Mouse (Mus musculus): Measurements from ENCODE around the gene Arpp19. TPM values are rescaled to one million over a fixed set of nuclear protein-coding genes. Genes with fewer than 3 reads are reported as not detected.
A peak's percentile ranks its signal among the peaks of the same experiment; 100 is the strongest.

The Arpp19 gene
- polyA plus RNA-seq, 1 experiment from 2014 or later: 196 TPM

- H3K9me3 ChIP-seq (replicated peaks): no peaks in the 10 kb centered on the region
- peaks cover 38% of the 10 kb centered on the region for H3K27me3 ChIP-seq
- no peak overlapping the region for H3K27ac ChIP-seq
- H3K36me3 ChIP-seq: no peaks in the 10 kb centered on the region
- under 1% methylated on average over 29 of the region's 29 CpGs for WGBS (ENCODE audit: insufficient replicate concordance)
- peak overlapping the region; percentile 70 for H3K4me3 ChIP-seq (replicated peaks)
- peak overlapping the region; percentile 95 for H3K4me2 ChIP-seq
- H3K4me1 ChIP-seq (replicated peaks): peaks cover 20% of the 10 kb centered on the region
- DNase-seq: no peak
- peak overlapping the region; percentile 73 for H3K9ac ChIP-seq
- no peak; the same call in 1 of the 2 replicates for ATAC-seq (ENCODE audit: low read depth)
These were observed 34.3 kb downstream of the Arpp19 start for GRCm38 (mm10) chr9:75071706-75072192.

GRCm38 (mm10) chr9:75072361-75072760, 34.9 kb downstream of the Arpp19 start:
- H3K27ac ChIP-seq: no peak overlapping the region
- WGBS (ENCODE audit: insufficient replicate concordance): 52% methylated on average over 3 of the region's 3 CpGs
- no peak for ATAC-seq (ENCODE audit: low read depth)

DNA sequence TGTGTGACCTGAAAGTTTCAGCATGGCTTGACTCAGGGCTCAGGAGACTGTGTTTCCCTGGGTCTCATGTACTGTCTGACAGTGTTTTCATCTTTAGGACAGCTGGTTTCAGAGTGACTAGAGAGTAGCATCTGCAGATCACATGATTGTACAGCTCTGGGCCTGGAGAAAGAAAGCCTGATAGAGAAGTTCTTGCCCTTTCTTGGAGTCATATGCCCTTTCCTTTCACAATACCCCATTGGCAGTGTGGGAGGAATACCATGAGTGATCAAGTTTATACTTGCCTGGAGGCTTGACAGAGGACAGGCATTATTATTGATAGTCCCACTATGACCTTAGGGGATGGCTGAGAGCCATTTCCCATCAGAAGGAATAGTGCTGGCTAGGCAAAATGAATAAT, 39.8 kb downstream of the Arpp19 start:
- Histone ChIP-seq H3K4me1 (replicated peaks) (0 out of 2 replicates have a peak, but pooled peaks cover under 1% of the 10 kb centered on the region), H3K27me3 (peaks cover 13% of the 10 kb centered on the region), H3K4me2 (no peak overlapping the region), H3K27ac (no peak overlapping the region), H3K36me3 (no peaks in the 10 kb centered on the region), H3K9ac (no peak overlapping the region), H3K9me3 (replicated peaks) (no peaks in the 10 kb centered on the region), H3K4me3 (replicated peaks) (no peak overlapping the region)
- ATAC-seq (ENCODE audit: low read depth): no peak
- no peak for DNase-seq

More at GRCm38 (mm10) chr9:75072361-75072760, 34.9 kb downstream of the Arpp19 start:
- Histone ChIP-seq H3K4me3 (replicated peaks) (peak overlapping the region; percentile 70), H3K9me3 (replicated peaks) (no peaks in the 10 kb centered on the region), H3K36me3 (no peaks in the 10 kb centered on the region), H3K4me1 (replicated peaks) (peaks cover 20% of the 10 kb centered on the region), H3K27me3 (peaks cover 38% of the 10 kb centered on the region), H3K9ac (no peak overlapping the region), H3K4me2 (peak overlapping the region; percentile 95)
- no peak for DNase-seq

- H3K27ac ChIP-seq: no peak overlapping the region
- ATAC-seq (ENCODE audit: low read depth) (no peak), DNase-seq (no peak)
- H3K9ac ChIP-seq: no peak overlapping the region
- no peaks in the 10 kb centered on the region for H3K27me3 ChIP-seq
- no peaks in the 10 kb centered on the region for H3K9me3 ChIP-seq (replicated peaks)
- 64% methylated on average over 5 of the region's 5 CpGs for WGBS (ENCODE audit: insufficient replicate concordance)
- H3K4me2 ChIP-seq: no peak overlapping the region
- no peaks in the 10 kb centered on the region for H3K4me1 ChIP-seq (replicated peaks)
- H3K4me3 ChIP-seq (replicated peaks): no peak overlapping the region
- H3K36me3 ChIP-seq: no peaks in the 10 kb centered on the region
These were observed 47.9 kb downstream of the Arpp19 start for GRCm38 (mm10) chr9:75085242-75085824.

GRCm38 (mm10) chr9:75087823-75088222, 50.4 kb downstream of the Arpp19 start:
- DNase-seq: no peak
- H3K4me1 ChIP-seq (replicated peaks): no peaks in the 10 kb centered on the region
- no peak overlapping the region for H3K4me3 ChIP-seq (replicated peaks)
- no peaks in the 10 kb centered on the region for H3K36me3 ChIP-seq
- no peak overlapping the region for H3K4me2 ChIP-seq
- H3K9ac ChIP-seq: no peak overlapping the region
- H3K27ac ChIP-seq: no peak overlapping the region
- ATAC-seq (ENCODE audit: low read depth): no peak
- no peaks in the 10 kb centered on the region for H3K9me3 ChIP-seq (replicated peaks)
- no peaks in the 10 kb centered on the region for H3K27me3 ChIP-seq
- 72% methylated on average over 2 of the region's 2 CpGs for WGBS (ENCODE audit: insufficient replicate concordance)

GRCm38 (mm10) chr9:75089285-75089684, 51.9 kb downstream of the Arpp19 start:
- H3K36me3 ChIP-seq: no peaks in the 10 kb centered on the region
- no peaks in the 10 kb centered on the region for H3K27me3 ChIP-seq
- WGBS (ENCODE audit: insufficient replicate concordance): 46% methylated on average over 3 of the region's 3 CpGs
- H3K9me3 ChIP-seq (replicated peaks): no peaks in the 10 kb centered on the region
- no peak for DNase-seq
- H3K4me3 ChIP-seq (replicated peaks): no peak overlapping the region
- H3K27ac ChIP-seq: no peak overlapping the region
- no peaks in the 10 kb centered on the region for H3K4me1 ChIP-seq (replicated peaks)
- ATAC-seq (ENCODE audit: low read depth): no peak
- H3K4me2 ChIP-seq: no peak overlapping the region
- no peak overlapping the region for H3K9ac ChIP-seq

- no peak overlapping the region for H3K4me2 ChIP-seq
- H3K27ac ChIP-seq: no peak overlapping the region
- no peak for ATAC-seq (ENCODE audit: low read depth)
- no peak overlapping the region for H3K4me3 ChIP-seq (replicated peaks)
- no peaks in the 10 kb centered on the region for H3K27me3 ChIP-seq
- WGBS (ENCODE audit: insufficient replicate concordance): 45% methylated on average over 1 of the region's 1 CpGs
- no peaks in the 10 kb centered on the region for H3K9me3 ChIP-seq (replicated peaks)
- DNase-seq: no peak
- no peaks in the 10 kb centered on the region for H3K36me3 ChIP-seq
- no peaks in the 10 kb centered on the region for H3K4me1 ChIP-seq (replicated peaks)
- H3K9ac ChIP-seq: no peak overlapping the region
These were observed 54.7 kb downstream of the Arpp19 start for GRCm38 (mm10) chr9:75092134-75092533.

DNA sequence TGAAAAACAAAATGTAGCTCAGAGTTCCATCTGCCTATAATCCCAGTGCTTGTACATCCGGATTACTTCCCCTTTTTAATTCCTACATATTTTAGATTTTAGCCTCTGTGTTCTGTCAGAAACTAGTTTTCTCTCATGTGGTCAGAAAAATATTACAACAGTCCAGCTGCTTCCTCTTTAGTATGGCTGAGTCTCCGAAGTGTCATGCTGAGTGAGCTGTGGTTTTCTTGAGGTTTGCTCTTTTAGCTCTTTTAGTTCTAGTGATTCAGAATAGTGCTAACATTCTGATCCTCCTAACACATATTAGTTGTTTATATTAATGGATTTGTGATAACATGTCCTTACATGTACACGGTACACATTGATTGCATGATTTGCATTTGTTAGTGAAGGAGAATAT, 57.3 kb downstream of the Arpp19 start:
- no peak overlapping the region for H3K4me2 ChIP-seq
- DNase-seq (no peak), ATAC-seq (ENCODE audit: low read depth) (no peak)
- no peaks in the 10 kb centered on the region for H3K9me3 ChIP-seq (replicated peaks)
- H3K4me3 ChIP-seq (replicated peaks): no peak overlapping the region
- H3K9ac ChIP-seq: no peak overlapping the region
- no peak overlapping the region for H3K27ac ChIP-seq
- no peaks in the 10 kb centered on the region for H3K36me3 ChIP-seq
- H3K4me1 ChIP-seq (replicated peaks): no peaks in the 10 kb centered on the region
- 28% methylated on average over 3 of the region's 3 CpGs for WGBS (ENCODE audit: insufficient replicate concordance)
- H3K27me3 ChIP-seq: no peaks in the 10 kb centered on the region

- DNase-seq (no peak), ATAC-seq (ENCODE audit: low read depth) (no peak)
- no peaks in the 10 kb centered on the region for H3K36me3 ChIP-seq
- no peaks in the 10 kb centered on the region for H3K9me3 ChIP-seq (replicated peaks)
- no peak overlapping the region for H3K4me3 ChIP-seq (replicated peaks)
- H3K27me3 ChIP-seq: no peaks in the 10 kb centered on the region
- no peak overlapping the region for H3K4me2 ChIP-seq
- 80% methylated on average over 9 of the region's 9 CpGs for WGBS (ENCODE audit: insufficient replicate concordance)
- no peak overlapping the region for H3K27ac ChIP-seq
- no peak overlapping the region for H3K9ac ChIP-seq
- no peaks in the 10 kb centered on the region for H3K4me1 ChIP-seq (replicated peaks)
These were observed 61.5 kb downstream of the Arpp19 start for GRCm38 (mm10) chr9:75098937-75099336.

DNA sequence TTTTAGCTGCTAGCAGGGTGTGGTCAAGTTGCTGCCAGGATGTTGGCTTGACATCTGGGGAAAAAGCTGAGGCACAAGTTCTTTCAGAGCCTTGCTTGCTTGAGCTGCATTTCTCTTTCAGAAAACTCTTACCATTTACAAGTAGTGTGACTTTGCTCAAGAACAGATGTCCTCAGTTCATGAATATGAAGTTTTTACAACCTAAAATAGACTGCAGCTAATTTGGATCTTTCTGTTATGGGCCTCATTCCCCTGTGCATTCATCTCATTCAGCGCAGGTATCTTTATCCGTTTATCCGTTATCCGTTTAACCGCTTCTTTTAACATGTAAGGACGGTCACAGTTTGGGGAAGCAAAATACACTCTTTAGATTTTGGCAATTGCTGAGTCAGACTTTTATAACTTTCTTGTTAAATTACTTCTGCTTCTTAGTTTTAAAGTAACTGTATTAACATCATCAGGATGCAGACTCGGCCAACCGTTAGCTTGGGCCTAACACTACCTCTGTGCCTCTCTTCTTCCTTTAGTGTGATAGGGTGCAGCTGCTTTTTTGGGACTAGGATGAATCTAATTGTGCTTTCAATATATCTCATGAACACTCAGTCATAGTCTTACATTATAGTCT, 62.9 kb downstream of the Arpp19 start:
- Histone ChIP-seq H3K4me2 (no peak overlapping the region), H3K36me3 (no peaks in the 10 kb centered on the region), H3K4me3 (replicated peaks) (no peak overlapping the region), H3K9me3 (replicated peaks) (no peaks in the 10 kb centered on the region), H3K27ac (no peak overlapping the region), H3K27me3 (no peaks in the 10 kb centered on the region), H3K4me1 (replicated peaks) (no peaks in the 10 kb centered on the region), H3K9ac (no peak overlapping the region)
- no peak for ATAC-seq (ENCODE audit: low read depth)
- WGBS (ENCODE audit: insufficient replicate concordance): 84% methylated on average over 8 of the region's 8 CpGs
- no peak for DNase-seq

GRCm38 (mm10) chr9:75102131-75102530, 64.7 kb downstream of the Arpp19 start:
- Histone ChIP-seq H3K27me3 (no peaks in the 10 kb centered on the region), H3K4me1 (replicated peaks) (no peaks in the 10 kb centered on the region), H3K9me3 (replicated peaks) (no peaks in the 10 kb centered on the region), H3K4me3 (replicated peaks) (no peak overlapping the region), H3K9ac (no peak overlapping the region), H3K27ac (no peak overlapping the region), H3K4me2 (no peak overlapping the region), H3K36me3 (no peaks in the 10 kb centered on the region)
- no peak for ATAC-seq (ENCODE audit: low read depth)
- no peak for DNase-seq
